Mouse (Mus musculus): ENCODE results near the gene Samsn1. TPM values are rescaled to one million over a fixed set of nuclear protein-coding genes. Genes with fewer than 3 reads are reported as not detected.

Gene Samsn1
- polyA plus RNA-seq (2015; fragmentation: Nextera tagmentation; extraction: Ambion mirVana), result 4.5 and 4.9 TPM in 2 replicates

DNA sequence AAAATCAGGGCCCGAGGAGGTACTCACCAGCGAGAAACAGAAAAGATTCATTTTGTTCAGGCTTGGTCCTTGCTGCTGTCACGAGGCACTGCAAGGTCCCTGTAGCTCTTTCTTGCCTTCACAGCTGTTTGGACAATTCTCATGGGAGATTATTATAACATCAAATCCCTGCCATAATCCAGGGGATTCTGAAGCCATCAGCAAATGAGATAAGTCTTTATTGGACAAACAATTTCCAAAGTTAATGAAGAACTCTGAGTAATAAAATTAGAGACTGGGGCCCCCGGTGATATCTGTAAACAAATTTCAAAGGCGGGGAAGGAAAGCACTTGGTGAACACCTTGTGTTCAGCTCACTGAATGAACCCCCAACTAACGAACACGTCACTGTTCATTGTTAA is at the start of gene Samsn1:
Gene Samsn1, minus strand, starts transcription at position 101 of the 400 bp plus-strand sequence.
- whole genome bisulfite sequencing, result 83% methylated on average over 7 of the region's 7 CpGs

DNA sequence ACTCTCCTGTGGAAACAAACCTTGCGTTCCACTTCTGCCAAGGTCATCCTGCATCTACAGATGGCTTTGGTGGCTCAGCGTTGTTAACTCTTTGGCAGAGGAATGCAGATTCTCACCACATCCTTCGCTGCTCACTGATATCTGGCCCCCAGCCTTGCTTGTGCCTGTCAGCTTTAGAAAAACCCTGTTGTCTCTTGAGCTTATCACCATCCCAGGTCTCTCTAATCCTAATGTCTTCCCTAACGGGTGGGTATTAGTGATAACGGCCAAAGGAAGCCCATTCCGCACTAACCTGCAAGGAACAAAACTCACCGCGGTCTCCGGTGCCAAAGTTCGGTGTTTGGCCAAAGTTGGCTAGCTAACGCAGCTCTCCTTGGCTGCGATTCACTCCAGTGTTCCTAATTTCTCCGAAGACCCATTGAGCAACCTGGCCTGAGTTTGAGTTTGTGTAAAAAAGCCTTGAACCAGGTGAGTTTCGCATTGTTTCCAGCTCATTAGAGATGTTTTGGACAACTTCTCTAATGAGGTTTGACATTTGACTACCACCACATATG is 44.1 kb upstream of the Samsn1 start:
- Histone ChIP-seq H3K27me3 (no peaks in the 10 kb centered on the region), H3K4me1 (no peaks in the 10 kb centered on the region), H3K4me2 (replicated peaks) (no peak overlapping the region), H3K9ac (no peak overlapping the region), H3K27ac (replicated peaks) (no peak overlapping the region), H3K9me3 (replicated peaks) (no peaks in the 10 kb centered on the region), H3K36me3 (no peaks in the 10 kb centered on the region), H3K4me3 (replicated peaks) (no peak overlapping the region)
- ATAC-seq (ENCODE audit: insufficient number of reproducible peaks, low FRiP score, low TSS enrichment, low read depth), result no peak
- WGBS, result 90% methylated on average over 14 of the region's 14 CpGs

More for the DNA sequence above, at the start of gene Samsn1:
- H3K9ac ChIP-seq, result no peak within 1 kb of the TSS
- no peaks in the 10 kb centered on the region for H3K27me3 ChIP-seq
- no peaks in the 10 kb centered on the region for H3K4me1 ChIP-seq
- no peaks in the 10 kb centered on the region for H3K9me3 ChIP-seq (replicated peaks)
- ATAC-seq (ENCODE audit: insufficient number of reproducible peaks, low FRiP score, low TSS enrichment, low read depth), result no peak
- no peak within 1 kb of the TSS for H3K4me3 ChIP-seq (replicated peaks)
- H3K27ac ChIP-seq (replicated peaks), result no peak within 1 kb of the TSS
- H3K36me3 ChIP-seq, result no peaks in the 10 kb centered on the region
- no peak within 1 kb of the TSS for H3K4me2 ChIP-seq (replicated peaks)

DNA sequence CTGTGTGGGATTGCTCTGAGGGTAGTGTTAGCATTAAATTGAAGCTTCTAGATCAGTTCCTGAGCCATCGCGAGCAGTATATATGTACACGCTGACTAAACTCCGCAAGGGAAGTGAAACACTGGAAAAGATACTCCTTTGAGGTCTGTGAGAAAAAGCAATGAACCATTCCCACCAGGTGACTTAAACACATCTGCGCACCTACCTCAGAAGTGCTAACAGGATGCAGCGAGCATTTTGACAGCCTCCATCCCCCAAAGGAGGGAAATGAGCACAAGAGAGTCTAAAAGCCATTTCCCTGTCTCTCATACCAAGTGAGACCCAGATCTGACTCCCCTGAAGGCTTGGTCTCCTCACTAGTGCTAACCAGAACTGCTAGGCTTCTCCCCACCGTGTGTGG is 32.9 kb upstream of the Samsn1 start:
- Histone ChIP-seq H3K9ac (no peak overlapping the region), H3K4me2 (replicated peaks) (no peak overlapping the region), H3K27ac (replicated peaks) (no peak overlapping the region), H3K4me1 (no peaks in the 10 kb centered on the region), H3K36me3 (no peaks in the 10 kb centered on the region), H3K4me3 (replicated peaks) (no peak overlapping the region), H3K27me3 (no peaks in the 10 kb centered on the region), H3K9me3 (replicated peaks) (no peaks in the 10 kb centered on the region)
- 92% methylated on average over 7 of the region's 7 CpGs for WGBS
- ATAC-seq (ENCODE audit: insufficient number of reproducible peaks, low FRiP score, low TSS enrichment, low read depth), result no peak

DNA sequence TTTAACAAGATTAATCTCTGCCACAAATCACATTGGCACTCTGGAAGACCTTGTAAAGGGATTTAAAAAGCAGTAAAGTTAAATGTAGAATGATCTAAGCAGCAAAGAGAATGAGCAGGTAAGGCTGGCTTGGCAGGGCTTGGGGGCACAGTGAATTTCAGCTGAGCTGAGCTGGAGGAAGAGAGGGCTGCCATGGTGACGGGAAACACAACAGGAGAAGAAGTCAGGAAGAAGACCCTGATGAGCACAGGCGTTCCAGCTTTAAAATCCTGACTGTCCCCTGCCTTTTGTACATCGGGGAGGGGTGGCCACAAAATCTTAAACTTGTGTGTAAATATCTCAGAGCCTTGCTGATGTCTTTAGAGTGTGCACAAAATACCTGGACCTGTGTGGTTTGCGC is 32.0 kb upstream of the Samsn1 start:
- Histone ChIP-seq H3K4me2 (replicated peaks) (no peak overlapping the region), H3K27ac (replicated peaks) (no peak overlapping the region), H3K4me1 (no peaks in the 10 kb centered on the region), H3K9ac (no peak overlapping the region), H3K9me3 (replicated peaks) (no peaks in the 10 kb centered on the region), H3K36me3 (no peaks in the 10 kb centered on the region), H3K27me3 (no peaks in the 10 kb centered on the region), H3K4me3 (replicated peaks) (no peak overlapping the region)
- 71% methylated on average over 4 of the region's 4 CpGs for WGBS
- no peak for ATAC-seq (ENCODE audit: insufficient number of reproducible peaks, low FRiP score, low TSS enrichment, low read depth)

DNA sequence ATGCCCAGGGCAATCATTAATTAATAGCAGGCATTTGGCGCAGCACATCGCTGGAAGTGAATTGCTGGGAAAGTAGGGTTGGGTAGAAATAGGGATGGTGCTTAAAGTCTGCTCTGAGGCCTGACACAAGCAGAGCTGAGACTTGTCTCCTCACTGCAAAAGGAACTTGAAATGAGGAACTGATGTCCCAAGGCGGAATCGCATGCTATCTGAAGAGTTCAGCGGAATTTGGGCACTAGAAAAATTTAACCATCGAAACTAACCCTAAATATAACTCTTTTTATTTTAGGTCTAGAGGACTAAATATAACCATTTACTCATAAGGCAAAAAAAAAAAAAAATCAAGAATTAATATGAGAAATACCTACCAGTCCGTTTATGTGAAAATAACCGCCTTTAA is 31.5 kb upstream of the Samsn1 start:
- no peak for ATAC-seq (ENCODE audit: insufficient number of reproducible peaks, low FRiP score, low TSS enrichment, low read depth)
- Histone ChIP-seq H3K9me3 (replicated peaks) (no peaks in the 10 kb centered on the region), H3K4me2 (replicated peaks) (no peak overlapping the region), H3K4me3 (replicated peaks) (no peak overlapping the region), H3K27me3 (no peaks in the 10 kb centered on the region), H3K27ac (replicated peaks) (no peak overlapping the region), H3K9ac (no peak overlapping the region), H3K4me1 (no peaks in the 10 kb centered on the region), H3K36me3 (no peaks in the 10 kb centered on the region)
- WGBS, result 57% methylated on average over 8 of the region's 8 CpGs

DNA sequence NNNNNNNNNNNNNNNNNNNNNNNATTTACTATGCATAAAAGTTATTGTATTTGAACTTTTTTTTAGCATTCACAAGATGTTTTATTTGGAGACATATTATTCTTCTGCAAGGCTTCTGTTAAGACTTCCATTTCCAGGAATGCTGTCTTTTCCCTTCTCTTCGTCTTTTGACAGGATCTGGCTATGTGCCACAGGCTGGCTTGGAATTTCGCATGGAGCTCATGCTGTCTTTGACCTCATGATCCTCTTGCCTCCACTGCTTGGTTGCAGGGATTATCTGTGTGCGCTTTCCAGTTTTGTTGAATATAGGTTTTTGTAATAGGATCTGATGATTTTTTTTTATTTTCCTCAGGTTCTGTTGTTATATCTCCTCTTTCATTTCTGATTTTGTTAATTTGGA is 25.0 kb upstream of the Samsn1 start:
- Histone ChIP-seq H3K4me2 (replicated peaks) (no peak overlapping the region), H3K36me3 (no peaks in the 10 kb centered on the region), H3K4me3 (replicated peaks) (no peak overlapping the region), H3K4me1 (no peaks in the 10 kb centered on the region), H3K27ac (replicated peaks) (no peak overlapping the region), H3K9ac (no peak overlapping the region), H3K27me3 (no peaks in the 10 kb centered on the region), H3K9me3 (replicated peaks) (no peaks in the 10 kb centered on the region)
- no peak for ATAC-seq (ENCODE audit: insufficient number of reproducible peaks, low FRiP score, low TSS enrichment, low read depth)
- WGBS, result 52% methylated on average over 3 of the region's 3 CpGs

DNA sequence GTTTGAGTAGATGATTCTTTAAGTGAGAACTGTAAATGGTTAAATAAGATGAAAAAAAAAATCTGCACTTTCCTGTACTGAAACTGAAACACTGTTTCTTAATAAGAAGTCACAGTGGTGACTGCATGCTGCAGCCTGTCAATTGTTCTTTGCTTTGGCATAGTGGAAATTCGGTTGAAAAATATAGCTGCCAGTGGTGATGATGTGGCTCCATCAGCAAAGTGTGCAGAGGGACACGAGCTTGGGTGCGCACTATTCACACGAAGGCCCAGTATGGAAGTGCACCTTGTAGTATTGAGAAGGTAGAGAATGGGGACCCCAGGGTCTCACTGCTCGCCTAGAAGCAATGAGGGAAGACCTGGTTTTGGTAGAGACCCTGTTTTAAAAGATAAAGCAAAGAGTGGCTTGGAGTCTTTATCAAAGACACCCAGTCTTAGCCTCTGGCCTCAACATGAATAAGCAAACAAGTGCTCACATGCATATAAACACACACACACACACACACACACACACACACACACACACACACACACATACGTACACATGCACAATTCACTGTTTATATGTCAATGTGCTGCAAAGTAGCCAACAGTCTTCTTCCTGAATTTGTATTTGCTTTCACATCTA is 18.4 kb upstream of the Samsn1 start:
- WGBS, result 79% methylated on average over 6 of the region's 6 CpGs
- H3K4me1 ChIP-seq, result no peaks in the 10 kb centered on the region
- H3K4me3 ChIP-seq (replicated peaks), result no peak overlapping the region
- no peaks in the 10 kb centered on the region for H3K36me3 ChIP-seq
- H3K27me3 ChIP-seq, result no peaks in the 10 kb centered on the region
- no peaks in the 10 kb centered on the region for H3K9me3 ChIP-seq (replicated peaks)
- ATAC-seq (ENCODE audit: insufficient number of reproducible peaks, low FRiP score, low TSS enrichment, low read depth), result no peak
- no peak overlapping the region for H3K27ac ChIP-seq (replicated peaks)
- H3K9ac ChIP-seq, result no peak overlapping the region
- no peak overlapping the region for H3K4me2 ChIP-seq (replicated peaks)

DNA sequence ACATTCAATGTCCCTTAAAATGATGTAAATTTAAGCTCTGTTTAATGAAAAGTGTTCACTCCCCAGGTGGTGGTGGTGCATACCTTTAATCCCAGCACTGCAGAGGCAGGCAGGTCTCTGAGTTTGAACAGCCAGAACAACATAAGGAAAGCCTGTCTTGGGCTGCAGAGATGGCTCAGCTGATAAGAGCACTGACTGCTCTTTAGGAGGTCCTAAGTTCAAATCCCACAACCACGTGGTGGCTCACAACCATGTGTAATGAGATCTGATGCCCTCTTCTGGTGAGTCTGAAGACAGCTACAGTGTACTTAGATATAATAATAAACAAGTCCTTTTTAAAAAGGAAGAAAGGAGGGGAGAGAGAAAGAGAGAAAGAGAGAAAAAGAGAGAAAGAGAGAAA is 2.9 kb downstream of the Samsn1 start:
- no peak for ATAC-seq (ENCODE audit: insufficient number of reproducible peaks, low FRiP score, low TSS enrichment, low read depth)
- Histone ChIP-seq H3K4me1 (no peaks in the 10 kb centered on the region), H3K4me3 (replicated peaks) (no peak overlapping the region), H3K27me3 (no peaks in the 10 kb centered on the region), H3K9me3 (replicated peaks) (no peaks in the 10 kb centered on the region), H3K9ac (no peak overlapping the region), H3K36me3 (no peaks in the 10 kb centered on the region), H3K4me2 (replicated peaks) (no peak overlapping the region), H3K27ac (replicated peaks) (no peak overlapping the region)
- WGBS, result 39% methylated on average over 1 of the region's 1 CpGs

DNA sequence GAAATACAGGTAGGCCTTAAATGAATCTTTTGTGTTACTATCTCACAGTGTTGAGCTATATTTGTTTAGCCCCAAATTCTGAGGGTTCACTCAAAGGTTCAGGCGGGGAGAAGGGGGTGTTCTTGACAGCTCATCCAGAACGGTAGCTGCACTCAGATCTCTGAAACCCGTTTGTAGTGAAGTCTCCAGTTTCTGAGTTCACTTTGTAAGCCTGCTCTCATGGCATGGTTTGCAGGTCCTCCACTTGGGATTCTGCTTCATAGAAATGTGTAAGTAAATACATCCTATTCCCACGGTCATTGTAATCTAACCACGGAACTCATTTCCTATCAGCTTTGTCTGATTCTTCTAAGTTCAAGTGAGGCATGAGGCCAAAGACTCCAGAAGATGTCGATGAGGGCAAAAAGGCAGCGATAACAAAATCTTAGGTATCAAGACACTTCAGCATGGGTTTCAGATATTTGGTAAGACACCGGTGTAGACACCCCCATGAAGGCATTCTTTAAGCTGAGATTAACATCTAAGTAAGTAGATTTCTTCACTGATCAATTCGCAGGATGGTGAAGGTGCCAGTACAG is 18.2 kb downstream of the Samsn1 start:
- H3K4me2 ChIP-seq (replicated peaks), result no peak overlapping the region
- no peaks in the 10 kb centered on the region for H3K9me3 ChIP-seq (replicated peaks)
- H3K27ac ChIP-seq (replicated peaks), result no peak overlapping the region
- no peaks in the 10 kb centered on the region for H3K36me3 ChIP-seq
- H3K27me3 ChIP-seq, result no peaks in the 10 kb centered on the region
- ATAC-seq (ENCODE audit: insufficient number of reproducible peaks, low FRiP score, low TSS enrichment, low read depth), result no peak
- no peak overlapping the region for H3K9ac ChIP-seq
- 82% methylated on average over 9 of the region's 9 CpGs for WGBS
- H3K4me3 ChIP-seq (replicated peaks), result no peak overlapping the region
- H3K4me1 ChIP-seq, result no peaks in the 10 kb centered on the region

DNA sequence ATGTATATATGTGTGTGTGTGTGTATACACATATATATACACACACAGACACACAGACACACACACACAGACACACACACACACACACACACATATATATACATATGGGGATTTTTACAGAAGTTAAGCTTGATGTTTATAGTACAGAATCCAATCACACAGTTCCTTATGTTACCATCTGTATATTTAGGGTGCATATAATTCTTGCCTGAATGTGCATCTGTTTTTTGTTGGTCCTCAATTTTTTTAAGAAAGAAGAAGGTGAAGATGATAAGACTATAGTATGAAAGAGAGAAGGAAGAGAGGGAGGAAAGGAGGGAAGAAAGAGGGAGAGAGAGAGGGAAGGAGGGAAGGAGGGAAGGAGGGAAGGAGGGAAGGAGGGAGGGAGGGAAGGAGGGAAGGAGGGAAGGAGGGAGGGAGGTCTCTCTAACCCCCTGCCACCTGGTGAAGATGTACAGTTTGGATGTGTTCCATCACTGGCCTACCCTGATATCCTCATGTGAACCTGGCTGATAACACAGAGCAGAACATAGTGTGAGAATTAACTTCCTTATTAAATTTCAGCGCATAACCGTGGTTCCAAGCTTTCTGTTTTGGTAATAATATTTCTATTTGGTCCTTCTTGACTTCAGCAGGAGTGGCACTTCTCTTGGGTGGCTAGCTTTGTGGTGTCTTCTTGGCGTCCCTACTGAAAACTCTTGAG is 19.1 kb downstream of the Samsn1 start:
- Histone ChIP-seq H3K36me3 (no peaks in the 10 kb centered on the region), H3K4me2 (replicated peaks) (no peak overlapping the region), H3K9ac (no peak overlapping the region), H3K27me3 (no peaks in the 10 kb centered on the region), H3K4me3 (replicated peaks) (no peak overlapping the region), H3K4me1 (no peaks in the 10 kb centered on the region), H3K9me3 (replicated peaks) (no peaks in the 10 kb centered on the region), H3K27ac (replicated peaks) (no peak overlapping the region)
- 85% methylated on average over 3 of the region's 3 CpGs for WGBS
- ATAC-seq (ENCODE audit: insufficient number of reproducible peaks, low FRiP score, low TSS enrichment, low read depth), result no peak

DNA sequence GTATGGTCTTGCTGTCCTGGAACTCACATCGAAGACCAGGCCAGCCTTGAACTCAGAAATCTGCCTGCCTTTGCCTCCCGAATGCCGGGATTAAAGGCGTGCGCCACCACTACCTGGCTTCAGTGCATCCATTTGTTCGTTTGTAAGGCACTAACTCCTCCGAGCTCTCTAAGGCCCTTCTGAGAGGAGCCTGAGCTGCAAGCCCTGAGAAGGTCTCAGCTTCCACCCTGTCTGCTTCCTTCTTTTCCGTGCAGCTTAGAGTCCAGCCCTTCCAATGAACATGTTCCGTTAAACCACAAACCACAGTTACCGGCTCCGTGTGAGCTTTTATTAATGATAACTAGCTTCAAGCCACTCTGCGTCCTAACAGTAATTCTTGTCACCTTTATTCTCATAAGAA is 19.8 kb downstream of the Samsn1 start:
- WGBS, result 81% methylated on average over 12 of the region's 12 CpGs
- no peak overlapping the region for H3K4me3 ChIP-seq (replicated peaks)
- no peaks in the 10 kb centered on the region for H3K9me3 ChIP-seq (replicated peaks)
- H3K4me1 ChIP-seq, result no peaks in the 10 kb centered on the region
- ATAC-seq (ENCODE audit: insufficient number of reproducible peaks, low FRiP score, low TSS enrichment, low read depth), result no peak
- no peaks in the 10 kb centered on the region for H3K36me3 ChIP-seq
- no peak overlapping the region for H3K27ac ChIP-seq (replicated peaks)
- no peaks in the 10 kb centered on the region for H3K27me3 ChIP-seq
- H3K4me2 ChIP-seq (replicated peaks), result no peak overlapping the region
- H3K9ac ChIP-seq, result no peak overlapping the region

All from embryonic facial prominence, embryonic 15.5 days (tissue).